Comparison of ENCODE assay signal across 11 mouse cellular contexts in genomic region chr10:75936909-75937667, GRCm38 (mm10). TPM values are rescaled to one million over a fixed set of nuclear protein-coding genes. Genes with fewer than 3 reads are reported as not detected.
DNase-seq lines count a peak whose midpoint lies in the region; ATAC-seq and TF ChIP-seq lines count a peak whose summit lies in the region.
"Had no signal": no experiment of that assay in that cellular context is flagged by ENCODE, and none has a peak within 500 bp of the region (broad histone marks: within the 10 kb centered on the region; RNA-seq: fewer than 3 reads in every experiment).

No protein-coding gene starts in this region.

- no peak for TF ChIP-seq CTCF in stomach, postnatal 0 days (IDR thresholded peaks at IDR 0.05; ENCODE audit: low read depth)

- H3K4me3 ChIP-seq in neural tube, embryonic 12.5 days: no peak overlapping the region
- H3K4me3 ChIP-seq in intestine, embryonic 15.5 days (replicated peaks): no peak overlapping the region
- H3K4me3 ChIP-seq in stomach, postnatal 0 days (ENCODE audit: low read depth, low read length): no peak overlapping the region

- TF ChIP-seq EP300 in stomach, postnatal 0 days (optimal IDR thresholded peaks at IDR 0.05): no peak

- ATAC-seq in neural tube, embryonic 12.5 days (ENCODE audit: low FRiP score, low read depth): no peak
- ATAC-seq in intestine, embryonic 15.5 days: no peak
- no peak for ATAC-seq in stomach, postnatal 0 days (ENCODE audit: low FRiP score, low TSS enrichment)

- peak; percentile 93 for DNase-seq in heart, adult 11 months
- DNase-seq in heart, adult 9 months (ENCODE audit: low spot score in 2 of 2): no peak
- DNase-seq in neural tube, embryonic 10.5 days (ENCODE audit: extremely low spot score, low spot score): no peak
- no peak for DNase-seq in stomach, postnatal 0 days (ENCODE audit: low spot score)
- DNase-seq in thymus, postnatal 14 days: no peak
- DNase-seq in frontal cortex, postnatal 14 days (ENCODE audit: low spot score in 2 of 2): no peak
- DNase-seq: thymus, postnatal 4 days had no signal

- H3K4me1 ChIP-seq in neural tube, embryonic 12.5 days: peaks cover 40% of the 10 kb centered on the region
- H3K4me1 ChIP-seq in intestine, embryonic 15.5 days (replicated peaks): peaks cover 12% of the 10 kb centered on the region
- peaks cover 7% of the 10 kb centered on the region for H3K4me1 ChIP-seq in stomach, postnatal 0 days (replicated peaks; ENCODE audit: control insufficient read depth, insufficient read depth)

- H3K4me2 ChIP-seq in neural tube, embryonic 12.5 days (replicated peaks): no peak overlapping the region
- H3K4me2 ChIP-seq in intestine, embryonic 15.5 days (replicated peaks): peak overlapping the region; percentile 79
- peak overlapping the region; percentile 11; the same call in 1 of the 2 replicates for H3K4me2 ChIP-seq in stomach, postnatal 0 days (replicated peaks; ENCODE audit: low read depth)

- H3K27ac ChIP-seq in neural tube, embryonic 12.5 days: no peak overlapping the region
- no peak overlapping the region for H3K27ac ChIP-seq in intestine, embryonic 15.5 days
- H3K27ac ChIP-seq in stomach, postnatal 0 days (replicated peaks): no peak overlapping the region
- H3K27ac ChIP-seq: macrophage had no signal

- peaks cover 22% of the 10 kb centered on the region for H3K27me3 ChIP-seq in neural tube, embryonic 12.5 days (replicated peaks)
- H3K27me3 ChIP-seq in intestine, embryonic 15.5 days (replicated peaks): 0 out of 2 replicates have a peak, but pooled peaks cover 5% of the 10 kb centered on the region
- no peaks in the 10 kb centered on the region for H3K27me3 ChIP-seq in stomach, postnatal 0 days (ENCODE audit: control insufficient read depth, insufficient read depth, low read length)

- H3K9ac ChIP-seq in neural tube, embryonic 12.5 days: 0 out of 2 replicates have a peak overlapping the region, but pooled peaks have one; percentile 6
- no peak overlapping the region for H3K9ac ChIP-seq in intestine, embryonic 15.5 days
- H3K9ac ChIP-seq in stomach, postnatal 0 days (ENCODE audit: low read length): no peak overlapping the region; the same call in 1 of the 2 replicates

- no peaks in the 10 kb centered on the region for H3K9me3 ChIP-seq in neural tube, embryonic 12.5 days
- no peaks in the 10 kb centered on the region for H3K9me3 ChIP-seq in intestine, embryonic 15.5 days
- no peaks in the 10 kb centered on the region for H3K9me3 ChIP-seq in stomach, postnatal 0 days (ENCODE audit: control insufficient read depth, low read length)

- no peaks in the 10 kb centered on the region for H3K36me3 ChIP-seq in neural tube, embryonic 12.5 days
- H3K36me3 ChIP-seq in intestine, embryonic 15.5 days: no peaks in the 10 kb centered on the region
- no peaks in the 10 kb centered on the region for H3K36me3 ChIP-seq in stomach, postnatal 0 days (ENCODE audit: control insufficient read depth, insufficient read depth, low read length)

- WGBS in neural tube, embryonic 12.5 days: 40% methylated on average over 18 of the region's 18 CpGs
- WGBS in intestine, embryonic 15.5 days: 52% methylated on average over 18 of the region's 18 CpGs
- WGBS in stomach, postnatal 0 days: 61% methylated on average over 18 of the region's 18 CpGs

RNA-seq across cellular contexts. Expression of gene Mmp11, which starts 0.8 kb away (rescaled TPM):
- 45.4 and 51.2 TPM in 2 replicates for polyA plus RNA-seq in neural tube, embryonic 12.5 days (2016; fragmentation: Nextera tagmentation; extraction: Ambion mirVana)
- polyA plus RNA-seq in intestine, embryonic 15.5 days (2015; fragmentation: Nextera tagmentation; extraction: Ambion mirVana): 30.1 and 32.2 TPM in 2 replicates
- 9.9 and 14.6 TPM in 2 replicates for polyA plus RNA-seq in stomach, postnatal 0 days (2015; fragmentation: Nextera tagmentation; extraction: Ambion mirVana)

RNA-seq across cellular contexts. Expression of gene Gm867, which starts 3.4 kb away (rescaled TPM):
- 2.4 and 2.5 TPM in 2 replicates for polyA plus RNA-seq in neural tube, embryonic 12.5 days (2016; fragmentation: Nextera tagmentation; extraction: Ambion mirVana)
- 0.30 and 0.47 TPM in 2 replicates for polyA plus RNA-seq in intestine, embryonic 15.5 days (2015; fragmentation: Nextera tagmentation; extraction: Ambion mirVana)
- polyA plus RNA-seq in stomach, postnatal 0 days (2015; fragmentation: Nextera tagmentation; extraction: Ambion mirVana): 0.22 TPM in 1 of 2 replicates, not detected in the other
- polyA plus RNA-seq: activated CD4-positive, CD25-positive, alpha-beta regulatory T cell, adult 4 months; macrophage had no signal

RNA-seq across cellular contexts. Expression of gene Chchd10, which starts 4.2 kb away (rescaled TPM):
- polyA plus RNA-seq in neural tube, embryonic 12.5 days (2016; fragmentation: Nextera tagmentation; extraction: Ambion mirVana): 20.2 and 20.6 TPM in 2 replicates
- polyA plus RNA-seq in intestine, embryonic 15.5 days (2015; fragmentation: Nextera tagmentation; extraction: Ambion mirVana): 171 and 215 TPM in 2 replicates
- 232 and 235 TPM in 2 replicates for polyA plus RNA-seq in stomach, postnatal 0 days (2015; fragmentation: Nextera tagmentation; extraction: Ambion mirVana)

RNA-seq across cellular contexts. Expression of gene Vpreb3, which starts 5.8 kb away (rescaled TPM):
- polyA plus RNA-seq in neural tube, embryonic 12.5 days (2016; fragmentation: Nextera tagmentation; extraction: Ambion mirVana): 0.44 and 0.46 TPM in 2 replicates
- 0.57 and 0.89 TPM in 2 replicates for polyA plus RNA-seq in intestine, embryonic 15.5 days (2015; fragmentation: Nextera tagmentation; extraction: Ambion mirVana)
- 0.16 and 0.22 TPM in 2 replicates for polyA plus RNA-seq in stomach, postnatal 0 days (2015; fragmentation: Nextera tagmentation; extraction: Ambion mirVana)
- polyA plus RNA-seq: macrophage had no signal

RNA-seq across cellular contexts. Expression of gene Smarcb1, which starts 15.7 kb away (rescaled TPM):
- polyA plus RNA-seq in neural tube, embryonic 12.5 days (2016; fragmentation: Nextera tagmentation; extraction: Ambion mirVana): 282 and 298 TPM in 2 replicates
- 170 and 171 TPM in 2 replicates for polyA plus RNA-seq in intestine, embryonic 15.5 days (2015; fragmentation: Nextera tagmentation; extraction: Ambion mirVana)
- polyA plus RNA-seq in stomach, postnatal 0 days (2015; fragmentation: Nextera tagmentation; extraction: Ambion mirVana): 81.9 and 82.8 TPM in 2 replicates
